Mouse (Mus musculus) heart, postnatal 0 days (tissue): ENCODE results near the gene Shpk. TPM values are rescaled to one million over a fixed set of nuclear protein-coding genes. Genes with fewer than 3 reads are reported as not detected.
A peak's percentile ranks its signal among the peaks of the same experiment; 100 is the strongest.

Experiments used
- ATAC-seq: fragments of 200-750 bp; cut with Nextera tagmentation; 2 replicates; pipeline ENCODE4 v1.8.0; 2017; ENCODE audit warnings: low read depth, moderate number of reproducible peaks, moderate library complexity; ENCODE audit not compliant: insufficient read depth
- DNase-seq: peaks from one replicate; pipeline ENCODE4 v3.0.0-alpha.2; 2016; ENCODE audit warnings: low spot score
- H3K27ac ChIP-seq: fragments of 300-500 bp; sonication (generic); 2 replicates; pipeline ENCODE4 v1.5.1; 2014; ENCODE audit warnings: low read depth, mild to moderate bottlenecking
- H3K27me3 ChIP-seq: fragments of 300-500 bp; sonication (generic); 2 replicates; pipeline ENCODE4 v1.6.1; 2014; ENCODE audit warnings: low read length, mixed read lengths; ENCODE audit not compliant: control insufficient read depth, insufficient read depth
- H3K36me3 ChIP-seq: fragments of 300-500 bp; sonication (generic); replicated peaks from 2 replicates; pipeline ENCODE4 v1.6.1; 2014; ENCODE audit warnings: low read length, mixed read lengths; ENCODE audit not compliant: control insufficient read depth, insufficient read depth
- H3K4me1 ChIP-seq: fragments of 300-500 bp; sonication (generic); 2 replicates; pipeline ENCODE4 v1.6.1; 2014; ENCODE audit warnings: antibody characterized with exemption; ENCODE audit not compliant: control insufficient read depth, insufficient read depth
- H3K4me2 ChIP-seq: fragments of 300-500 bp; sonication (generic); 2 replicates; pipeline ENCODE4 v1.6.1; 2014; ENCODE audit warnings: low read depth, mild to moderate bottlenecking, low read length, moderate library complexity
- H3K4me3 ChIP-seq: fragments of 300-500 bp; sonication (generic); 2 replicates; pipeline ENCODE4 v1.5.1; 2014; ENCODE audit warnings: low read depth, low read length
- H3K9ac ChIP-seq: fragments of 300-500 bp; sonication (generic); replicated peaks from 2 replicates; pipeline ENCODE4 v1.6.1; 2014; ENCODE audit warnings: low read depth, low read length, mixed read lengths
- H3K9me3 ChIP-seq: fragments of 300-500 bp; sonication (generic); replicated peaks from 2 replicates; pipeline ENCODE4 v1.6.1; 2016; ENCODE audit warnings: low read length; ENCODE audit not compliant: control insufficient read depth
- CTCF ChIP-seq: IDR thresholded peaks from 2 replicates; pipeline ENCODE4 v1.5.1; 2016; ENCODE audit warnings: antibody characterized with exemption, control low read depth, low read depth
- EP300 ChIP-seq: IDR thresholded peaks from 2 replicates; pipeline ENCODE4 v1.6.1; 2016; ENCODE audit warnings: antibody characterized with exemption, low read depth
- WGBS: fragments of 180-500 bp; shearing (Covaris S2); extraction: QIAGEN DNeasy Blood & Tissue Kit; methylation state at CpG from one replicate; pipeline ENCODE4 v1.1.7; 2014; 5-methylcytosine and 5-hydroxymethylcytosine counted together
- polyA plus RNA-seq: library from polyadenylated mRNA; unstranded; fragments of >200 nt; fragmentation: Nextera tagmentation; extraction: Ambion mirVana; gene quantifications from 2 replicates; pipeline ENCODE4 v1.2.1, GENCODE M21; 2015
- total RNA-seq: library from RNA; depleted of rRNA; stranded (reverse); fragments of >200 nt; gene quantifications from 2 replicates; pipeline ENCODE4 v1.2.3, GENCODE M21; 2014; ENCODE audit warnings: low replicate concordance

Shpk gene
- total and polyA plus RNA-seq, 2 experiments from 2014 or later = 0.08 to 0.77 TPM

DNA sequence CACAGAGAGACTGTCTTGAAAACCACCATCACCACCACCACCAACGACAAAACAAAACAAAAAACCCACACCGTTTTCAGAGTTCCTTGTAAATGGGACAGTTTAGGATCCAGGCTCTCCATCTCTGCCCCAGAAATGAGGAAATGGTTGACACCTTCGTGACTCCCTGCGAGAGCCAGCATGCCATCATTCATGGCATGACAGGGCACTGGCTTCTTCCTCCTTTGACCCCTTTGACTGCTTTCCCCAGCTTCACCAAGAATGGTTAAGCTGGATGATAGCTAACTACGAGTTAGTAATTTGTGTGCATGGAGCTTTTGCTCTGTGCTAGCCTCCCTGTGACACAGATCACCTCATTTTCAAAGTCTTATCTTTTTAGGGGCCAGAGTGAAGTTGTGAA is 37.0 kb upstream of the Shpk start:
- DNase-seq = no peak
- Histone ChIP-seq H3K4me3 (no peak overlapping the region), H3K27ac (no peak overlapping the region), H3K4me2 (no peak overlapping the region), H3K27me3 (peaks cover 19% of the 10 kb centered on the region), H3K4me1 (peaks cover 6% of the 10 kb centered on the region; the same call in 1 of the 2 replicates), H3K9ac (no peak overlapping the region), H3K36me3 (no peaks in the 10 kb centered on the region), H3K9me3 (no peaks in the 10 kb centered on the region)
- ATAC-seq = no peak
- WGBS = 66% methylated on average over 5 of the region's 5 CpGs
- TF ChIP-seq CTCF (no peak), EP300 (no peak)

DNA sequence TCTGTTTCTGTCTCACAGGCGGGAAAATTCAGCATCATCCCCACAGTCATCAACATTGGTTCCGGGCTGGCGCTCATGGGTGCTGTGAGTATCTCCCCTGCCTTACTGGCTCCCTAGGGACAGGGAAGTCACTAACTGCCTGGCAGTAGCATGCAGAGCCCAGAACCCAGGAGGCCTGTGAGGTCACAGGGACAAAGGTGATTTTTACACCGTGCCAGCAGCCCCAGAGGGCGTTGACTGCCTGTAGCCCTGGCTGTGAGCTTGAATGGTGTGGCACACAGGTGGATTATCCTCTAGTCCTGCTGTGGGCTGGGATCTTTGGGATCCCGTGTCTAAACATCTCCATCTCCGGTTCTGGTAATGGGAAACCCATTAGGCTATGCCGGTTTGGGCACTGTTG is 31.2 kb upstream of the Shpk start:
- Histone ChIP-seq H3K4me2 (no peak overlapping the region), H3K9ac (no peak overlapping the region), H3K4me3 (no peak overlapping the region), H3K27ac (no peak overlapping the region), H3K36me3 (no peaks in the 10 kb centered on the region), H3K4me1 (peaks cover 10% of the 10 kb centered on the region; the same call in 1 of the 2 replicates), H3K27me3 (no peaks in the 10 kb centered on the region), H3K9me3 (no peaks in the 10 kb centered on the region)
- no peak for TF ChIP-seq CTCF
- no peak for TF ChIP-seq EP300
- DNase-seq (no peak), ATAC-seq (no peak)
- WGBS = 73% methylated on average over 8 of the region's 8 CpGs

DNA sequence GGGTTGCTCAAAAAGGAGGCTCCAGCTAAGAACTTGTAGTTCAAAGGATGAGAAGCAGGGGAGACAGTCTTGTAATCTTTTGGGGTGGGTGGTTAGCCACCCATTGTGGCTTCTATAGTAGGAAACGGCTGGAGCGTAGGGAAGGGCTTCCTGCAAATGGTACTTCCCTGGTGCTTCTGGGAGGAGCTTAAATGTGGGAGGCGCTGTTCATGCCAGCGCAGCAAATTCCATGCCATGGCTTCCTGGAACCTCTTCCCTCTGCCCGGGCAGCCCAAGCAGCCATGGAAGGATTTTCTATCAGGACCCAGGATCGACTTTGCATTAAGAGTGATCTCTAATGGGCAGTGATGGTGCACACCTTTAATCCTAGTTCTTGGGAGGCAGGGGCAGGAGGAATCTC is 30.7 kb upstream of the Shpk start:
- DNase-seq (no peak), ATAC-seq (no peak)
- Histone ChIP-seq H3K36me3 (no peaks in the 10 kb centered on the region), H3K4me2 (no peak overlapping the region), H3K27ac (no peak overlapping the region), H3K4me3 (no peak overlapping the region), H3K9me3 (no peaks in the 10 kb centered on the region), H3K27me3 (no peaks in the 10 kb centered on the region), H3K4me1 (peaks cover 10% of the 10 kb centered on the region; the same call in 1 of the 2 replicates), H3K9ac (no peak overlapping the region)
- TF ChIP-seq EP300 = no peak
- 69% methylated on average over 6 of the region's 6 CpGs for WGBS

DNA sequence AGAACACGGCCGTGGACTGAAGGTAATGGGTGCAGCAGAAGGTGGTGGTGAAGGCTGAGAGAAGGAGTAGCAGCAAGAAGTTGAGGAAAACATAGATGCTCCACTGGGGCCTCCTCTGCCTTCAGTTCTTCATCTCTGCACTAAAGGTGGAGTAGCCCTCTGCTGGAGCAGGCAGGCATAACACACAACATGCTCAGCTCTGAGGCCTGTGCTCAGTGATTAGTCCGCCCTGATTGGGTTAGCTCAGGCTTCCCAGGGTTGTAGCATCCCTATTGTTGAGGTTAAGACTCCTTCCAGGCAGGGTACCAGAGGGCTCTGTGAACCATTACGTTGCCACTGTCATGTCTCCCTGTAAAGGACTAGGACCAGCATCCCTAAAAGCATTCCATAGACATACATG is 30.0 kb upstream of the Shpk start:
- Histone ChIP-seq H3K4me2 (no peak overlapping the region), H3K4me3 (no peak overlapping the region), H3K36me3 (0 out of 2 replicates have a peak, but pooled peaks cover 3% of the 10 kb centered on the region), H3K9me3 (no peaks in the 10 kb centered on the region), H3K4me1 (peaks cover 10% of the 10 kb centered on the region; the same call in 1 of the 2 replicates), H3K27me3 (no peaks in the 10 kb centered on the region), H3K27ac (no peak overlapping the region), H3K9ac (no peak overlapping the region)
- no peak for DNase-seq
- ATAC-seq = no peak
- TF ChIP-seq CTCF = peak; percentile 71
- no peak for TF ChIP-seq EP300
- 43% methylated on average over 4 of the region's 4 CpGs for WGBS

DNA sequence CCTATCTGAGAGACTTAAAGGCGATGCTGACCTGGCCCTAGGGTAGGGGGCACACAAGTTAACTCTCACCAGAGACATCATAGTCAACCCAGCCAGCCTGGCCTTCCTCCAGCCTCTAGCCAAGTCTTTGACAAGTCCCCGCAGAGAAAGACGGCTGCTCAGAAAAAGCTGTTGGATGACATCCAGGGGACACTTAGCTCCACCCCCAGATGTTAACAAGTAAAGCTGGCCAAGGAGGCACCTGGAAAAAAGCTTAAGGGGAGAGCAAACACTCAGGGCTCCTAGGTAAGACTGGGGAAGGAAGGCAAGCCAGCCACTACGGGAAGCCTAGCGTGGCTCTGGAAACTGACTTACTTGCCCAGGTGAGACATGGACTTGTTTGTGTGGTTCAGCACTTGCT is 27.1 kb upstream of the Shpk start:
- Histone ChIP-seq H3K4me2 (no peak overlapping the region), H3K27ac (peak overlapping the region; percentile 50; the same call in 1 of the 2 replicates), H3K4me3 (no peak overlapping the region), H3K4me1 (peaks cover 21% of the 10 kb centered on the region; the same call in 1 of the 2 replicates), H3K36me3 (0 out of 2 replicates have a peak, but pooled peaks cover 5% of the 10 kb centered on the region), H3K9ac (no peak overlapping the region; the same call in 1 of the 2 replicates), H3K27me3 (no peaks in the 10 kb centered on the region), H3K9me3 (no peaks in the 10 kb centered on the region)
- TF ChIP-seq EP300 = no peak
- TF ChIP-seq CTCF = no peak
- 29% methylated on average over 5 of the region's 5 CpGs for WGBS
- DNase-seq (peak; percentile 37), ATAC-seq (no peak)

DNA sequence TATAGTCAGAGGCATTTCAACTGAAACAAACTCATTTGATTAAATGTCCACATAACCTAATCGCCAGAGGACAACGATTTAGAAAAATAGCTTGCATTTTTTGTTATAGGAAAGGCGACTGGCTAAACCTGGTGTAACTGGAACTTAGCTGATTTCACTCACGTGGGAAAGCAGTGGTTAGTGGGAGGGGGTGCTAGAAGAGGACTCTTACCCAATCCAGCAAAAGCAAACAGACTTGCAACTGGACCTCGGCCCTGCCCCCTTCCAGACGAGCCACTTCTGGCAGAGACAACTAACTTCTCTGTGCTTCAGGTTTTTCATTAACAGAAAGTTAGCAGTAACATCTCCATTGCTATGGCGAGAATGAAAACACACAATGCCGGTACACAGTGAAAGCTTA is 23.6 kb upstream of the Shpk start:
- Histone ChIP-seq H3K36me3 (peaks cover 17% of the 10 kb centered on the region), H3K4me3 (peak overlapping the region; percentile 77), H3K4me2 (peak overlapping the region; percentile 86), H3K27me3 (no peaks in the 10 kb centered on the region), H3K9me3 (no peaks in the 10 kb centered on the region), H3K9ac (peak overlapping the region; percentile 83; the same call in 1 of the 2 replicates), H3K27ac (no peak overlapping the region), H3K4me1 (peaks cover 30% of the 10 kb centered on the region; the same call in 1 of the 2 replicates)
- DNase-seq = no peak
- no peak for TF ChIP-seq CTCF
- no peak for TF ChIP-seq EP300
- 45% methylated on average over 8 of the region's 8 CpGs for WGBS
- ATAC-seq = no peak
